Mouse (Mus musculus): ENCODE data around the gene Clip3.

DNA sequence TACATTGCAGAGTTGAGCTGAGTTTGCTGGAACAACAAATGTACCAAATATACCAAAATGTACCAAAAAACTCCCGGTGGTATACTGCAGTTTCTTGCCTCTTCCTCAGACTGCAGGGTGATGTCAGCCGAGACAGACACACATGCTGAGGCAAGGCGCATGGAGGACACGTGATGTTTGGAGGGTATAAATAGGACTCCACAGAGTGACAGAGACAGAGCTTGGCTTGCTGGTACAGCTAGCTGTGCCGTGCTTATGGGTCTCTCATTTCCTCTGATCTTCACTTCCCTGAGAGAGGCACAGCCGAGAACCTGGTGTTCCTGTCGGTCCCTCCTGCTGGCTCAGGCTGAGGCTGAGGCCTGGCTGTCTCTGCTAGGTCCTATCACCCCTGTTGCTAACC lies 8.8 kb upstream of the Clip3 start:
- no peak for TF ChIP-seq CTCF (IDR thresholded peaks at IDR 0.05; ENCODE audit: low read depth, low read length)
- TF ChIP-seq POLR2A (IDR thresholded peaks at IDR 0.05; ENCODE audit: borderline replicate concordance, low read depth, low read length) = no peak
